Mouse (Mus musculus) gastrocnemius, adult 2 months (tissue): Measurements from ENCODE around the gene Abcg1. TPM values are rescaled to one million over a fixed set of nuclear protein-coding genes. Genes with fewer than 3 reads are reported as not detected.

Experiments used
- DNase-seq: peaks from one replicate; pipeline ENCODE4 v3.0.0; 2022
- H3K27ac ChIP-seq: fragments of 200-600 bp; 2 replicates; pipeline ENCODE4 v1.8.1; 2022; ENCODE audit warnings: mild to moderate bottlenecking
- H3K4me3 ChIP-seq: fragments of 200-600 bp; 2 replicates; pipeline ENCODE4 v1.8.1; 2022; ENCODE audit warnings: mild to moderate bottlenecking, moderate library complexity
- CTCF ChIP-seq: fragments of 200-600 bp; IDR thresholded peaks from 2 replicates; pipeline ENCODE4 v1.8.1; 2022; ENCODE audit warnings: antibody characterized with exemption, mild to moderate bottlenecking, moderate library complexity
- intact Hi-C: fragments of 180-260 bp; cut with DNase I; formaldehyde crosslinking; loops from one replicate; pipeline ENCODE4 v1.15.1; 2025
- total RNA-seq, 2 experiments: library from RNA; stranded (reverse); gene quantifications; 2 replicates each; pipeline ENCODE4 v1.2.3; 2021

The Abcg1 gene
- total RNA-seq, 2 experiments from 2014 or later = 0.89 to 2.5 TPM

- TF ChIP-seq CTCF = no peak
- peak overlapping the region; percentile 70 for H3K27ac ChIP-seq
- peak overlapping the region; percentile 8 for H3K4me3 ChIP-seq
- intact Hi-C loops = no loop called here
- DNase-seq = peak; percentile 31
Observed at GRCm38 (mm10) chr17:31060588-31061345, 3.3 kb downstream of the Abcg1 start.

- no peak for DNase-seq
- H3K27ac ChIP-seq = peak overlapping the region; percentile 66
- peak overlapping the region; percentile 8; the same call in 1 of the 2 replicates for H3K4me3 ChIP-seq
- no peak for TF ChIP-seq CTCF
- intact Hi-C loops = no loop called here
Observed at GRCm38 (mm10) chr17:31061346-31062095, 4.0 kb downstream of the Abcg1 start.

GRCm38 (mm10) chr17:31066058-31066457 lies 8.6 kb downstream of the Abcg1 start:
- DNase-seq = no peak
- no peak overlapping the region for H3K27ac ChIP-seq
- no peak overlapping the region for H3K4me3 ChIP-seq
- no peak for TF ChIP-seq CTCF
- intact Hi-C loops = no loop called here

GRCm38 (mm10) chr17:31067051-31067450 lies 9.6 kb downstream of the Abcg1 start:
- H3K4me3 ChIP-seq = no peak overlapping the region
- intact Hi-C loops = no loop called here
- H3K27ac ChIP-seq = no peak overlapping the region
- DNase-seq = no peak
- TF ChIP-seq CTCF = no peak

- Histone ChIP-seq H3K27ac (no peak overlapping the region), H3K4me3 (no peak overlapping the region)
- no peak for DNase-seq
- intact Hi-C loops = no loop called here
- TF ChIP-seq CTCF = no peak
Observed at GRCm38 (mm10) chr17:31069121-31069520, 11.6 kb downstream of the Abcg1 start.

GRCm38 (mm10) chr17:31069845-31070244 lies 12.4 kb downstream of the Abcg1 start:
- no peak overlapping the region for H3K27ac ChIP-seq
- TF ChIP-seq CTCF = no peak
- intact Hi-C loops = no loop called here
- H3K4me3 ChIP-seq = no peak overlapping the region
- DNase-seq = no peak

GRCm38 (mm10) chr17:31070403-31071185 lies 13.1 kb downstream of the Abcg1 start:
- Histone ChIP-seq H3K27ac (no peak overlapping the region), H3K4me3 (no peak overlapping the region)
- DNase-seq = no peak
- no peak for TF ChIP-seq CTCF
- intact Hi-C loops = no loop called here

- no peak for TF ChIP-seq CTCF
- intact Hi-C loops = no loop called here
- DNase-seq = no peak
- no peak overlapping the region for H3K4me3 ChIP-seq
- peak overlapping the region; percentile 25 for H3K27ac ChIP-seq
Observed at GRCm38 (mm10) chr17:31071421-31072301, 14.2 kb downstream of the Abcg1 start.

- intact Hi-C loops = no loop called here
- TF ChIP-seq CTCF = no peak
- H3K4me3 ChIP-seq = peak overlapping the region; percentile 46
- H3K27ac ChIP-seq = peak overlapping the region; percentile 76
- no peak for DNase-seq
Observed at GRCm38 (mm10) chr17:31072872-31073271, 15.4 kb downstream of the Abcg1 start.

- no peak for TF ChIP-seq CTCF
- H3K4me3 ChIP-seq = peak overlapping the region; percentile 46
- H3K27ac ChIP-seq = peak overlapping the region; percentile 76
- intact Hi-C loops = no loop called here
- DNase-seq = peak; percentile 80
Observed at GRCm38 (mm10) chr17:31073273-31074052, 16.0 kb downstream of the Abcg1 start.

- intact Hi-C loops = no loop called here
- peak; percentile 64 for DNase-seq
- Histone ChIP-seq H3K4me3 (no peak overlapping the region), H3K27ac (peak overlapping the region; percentile 76)
- TF ChIP-seq CTCF = no peak
Observed at GRCm38 (mm10) chr17:31074053-31074590, 16.6 kb downstream of the Abcg1 start.
